Mouse (Mus musculus) stomach, embryonic 16.5 days (tissue): Measurements from ENCODE around the gene Gstm1. TPM values are rescaled to one million over a fixed set of nuclear protein-coding genes. Genes with fewer than 3 reads are reported as not detected.
A peak's percentile ranks its signal among the peaks of the same experiment; 100 is the strongest.
"Not testable (repeated sequence)": the region's sequence is repeated elsewhere in the genome, so short reads cannot be mapped to it uniquely, and the experiment has no call there.

Experiments
- ATAC-seq: fragments of 200-750 bp; cut with Nextera tagmentation; 2 replicates; pipeline ENCODE4 v1.8.0; 2017; ENCODE audit warnings: moderate number of reproducible peaks, moderate TSS enrichment; ENCODE audit not compliant: insufficient read depth, low FRiP score
- H3K27ac ChIP-seq: fragments of 300-500 bp; sonication (generic); 2 replicates; pipeline ENCODE4 v1.5.1; 2014; ENCODE audit warnings: low read length
- H3K27me3 ChIP-seq: fragments of 300-500 bp; sonication (generic); 2 replicates; pipeline ENCODE4 v1.6.1; 2014; ENCODE audit warnings: low read length, control low read depth, mixed read lengths; ENCODE audit not compliant: control insufficient read depth, insufficient read depth
- H3K36me3 ChIP-seq: fragments of 300-500 bp; sonication (generic); 2 replicates; pipeline ENCODE4 v1.6.1; 2014; ENCODE audit warnings: low read length; ENCODE audit not compliant: control insufficient read depth, insufficient read depth
- H3K4me1 ChIP-seq: fragments of 300-500 bp; sonication (generic); 2 replicates; pipeline ENCODE4 v1.6.1; 2014; ENCODE audit warnings: low read length, control low read depth, mixed read lengths; ENCODE audit not compliant: control insufficient read depth, insufficient read depth
- H3K4me2 ChIP-seq: fragments of 300-500 bp; sonication (generic); 2 replicates; pipeline ENCODE4 v1.6.1; 2014; ENCODE audit warnings: low read depth, low read length, mixed read lengths
- H3K4me3 ChIP-seq: fragments of 300-500 bp; sonication (generic); replicated peaks from 2 replicates; pipeline ENCODE4 v1.5.1; 2014; ENCODE audit warnings: mild to moderate bottlenecking, low read length
- H3K9ac ChIP-seq: fragments of 300-500 bp; sonication (generic); 2 replicates; pipeline ENCODE4 v1.6.1; 2014; ENCODE audit warnings: low read length
- H3K9me3 ChIP-seq: fragments of 300-500 bp; sonication (generic); replicated peaks from 2 replicates; pipeline ENCODE4 v1.6.1; 2016; ENCODE audit warnings: low read length, control low read depth; ENCODE audit not compliant: control insufficient read depth
- WGBS: fragments of 180-500 bp; shearing (Covaris S2); extraction: QIAGEN DNeasy Blood & Tissue Kit; methylation state at CpG from one replicate; pipeline ENCODE4 v1.1.7; 2014; 5-methylcytosine and 5-hydroxymethylcytosine counted together
- polyA plus RNA-seq: library from polyadenylated mRNA; unstranded; fragments of >200 nt; fragmentation: Nextera tagmentation; extraction: Ambion mirVana; gene quantifications from 2 replicates; pipeline ENCODE4 v1.2.1, GENCODE M21; 2015

Gene Gstm1
- polyA plus RNA-seq, 1 experiment from 2014 or later = 513 TPM

DNA sequence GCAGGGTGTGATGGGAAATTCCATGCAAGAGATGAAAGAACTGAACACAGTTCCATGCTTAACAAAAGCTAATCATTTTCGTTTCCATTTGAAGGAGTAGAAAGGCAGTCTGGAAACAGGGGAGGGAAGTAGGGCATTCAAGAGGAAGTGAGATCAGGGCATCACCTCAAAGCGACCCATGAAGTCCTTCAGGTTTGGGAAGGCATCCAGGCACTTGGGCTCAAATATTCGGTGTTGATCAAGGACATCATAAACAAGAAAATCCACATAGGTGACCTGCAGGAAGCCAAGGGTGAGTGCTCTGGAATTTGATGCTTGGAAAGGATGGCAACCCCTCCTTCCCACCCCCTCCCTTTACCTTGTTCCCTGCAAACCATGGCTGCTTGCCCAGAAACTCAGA lies 34.0 kb downstream of the Gstm1 start:
- no peak for ATAC-seq
- no peak overlapping the region for H3K27ac ChIP-seq
- 63% methylated on average over 3 of the region's 3 CpGs for WGBS
- no peak overlapping the region for H3K9ac ChIP-seq
- H3K4me1 ChIP-seq = peaks cover 14% of the 10 kb centered on the region
- no peak overlapping the region for H3K4me3 ChIP-seq
- no peak overlapping the region for H3K4me2 ChIP-seq
- H3K9me3 ChIP-seq = no peaks in the 10 kb centered on the region
- no peaks in the 10 kb centered on the region for H3K36me3 ChIP-seq
- H3K27me3 ChIP-seq = no peaks in the 10 kb centered on the region

DNA sequence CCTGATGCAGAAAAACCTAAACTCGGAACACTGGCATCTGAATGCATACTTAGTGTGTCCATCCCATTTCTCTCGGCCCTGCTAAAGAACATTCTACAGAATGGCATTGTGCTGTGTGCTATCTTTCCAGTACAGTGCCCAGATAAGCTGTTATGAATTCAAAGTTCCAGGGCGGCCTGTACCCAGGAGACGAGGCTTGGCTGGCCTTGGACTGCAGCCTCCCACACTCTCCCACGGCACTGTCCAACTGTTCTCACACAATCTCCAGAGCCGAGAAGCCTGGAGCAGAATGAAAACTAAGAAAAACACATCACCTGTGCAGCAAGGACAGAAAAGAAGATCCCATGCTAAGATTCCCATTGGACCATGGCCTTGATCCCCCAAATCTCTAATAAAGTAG lies 35.0 kb downstream of the Gstm1 start:
- no peak overlapping the region for H3K9ac ChIP-seq
- no peaks in the 10 kb centered on the region for H3K9me3 ChIP-seq
- no peaks in the 10 kb centered on the region for H3K36me3 ChIP-seq
- H3K4me3 ChIP-seq = no peak overlapping the region
- H3K4me2 ChIP-seq = no peak overlapping the region
- no peaks in the 10 kb centered on the region for H3K27me3 ChIP-seq
- no peak for ATAC-seq
- H3K27ac ChIP-seq = no peak overlapping the region
- 75% methylated on average over 6 of the region's 6 CpGs for WGBS
- peaks cover 14% of the 10 kb centered on the region for H3K4me1 ChIP-seq

GRCm38 (mm10) chr3:107981261-107981660 lies 36.5 kb downstream of the Gstm1 start:
- H3K9me3 ChIP-seq = no peaks in the 10 kb centered on the region
- no peak overlapping the region for H3K4me3 ChIP-seq
- H3K27me3 ChIP-seq = no peaks in the 10 kb centered on the region
- no peak overlapping the region for H3K4me2 ChIP-seq
- no peak overlapping the region for H3K27ac ChIP-seq
- no peak for ATAC-seq
- peaks cover 14% of the 10 kb centered on the region for H3K4me1 ChIP-seq
- no peaks in the 10 kb centered on the region for H3K36me3 ChIP-seq
- no peak overlapping the region for H3K9ac ChIP-seq
- WGBS = 65% methylated on average over 3 of the region's 3 CpGs

DNA sequence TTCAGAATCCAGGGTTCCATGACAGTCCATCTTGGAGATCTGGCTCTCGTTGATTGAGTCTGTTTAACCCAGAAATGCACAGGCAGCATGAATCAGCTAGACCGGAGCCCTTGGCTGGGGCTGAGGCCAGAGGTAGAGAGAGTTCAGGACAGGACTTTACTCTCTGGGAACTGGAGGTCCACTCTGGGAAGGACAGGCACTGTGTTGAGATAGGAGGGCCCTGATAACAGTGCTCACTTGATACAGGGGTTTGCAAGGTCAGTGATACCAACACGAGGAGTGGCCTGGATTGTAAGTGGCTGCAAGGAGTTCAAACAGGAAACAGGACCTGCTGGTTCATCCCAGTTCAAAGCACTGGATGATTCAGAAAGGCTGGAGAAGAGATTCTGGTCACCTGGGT lies 40.1 kb downstream of the Gstm1 start:
- Histone ChIP-seq H3K36me3 (no peaks in the 10 kb centered on the region), H3K9ac (no peak overlapping the region), H3K27ac (no peak overlapping the region), H3K27me3 (no peaks in the 10 kb centered on the region), H3K4me2 (no peak overlapping the region), H3K4me1 (0 out of 2 replicates have a peak, but pooled peaks cover 2% of the 10 kb centered on the region), H3K4me3 (no peak overlapping the region), H3K9me3 (no peaks in the 10 kb centered on the region)
- WGBS = 53% methylated on average over 3 of the region's 3 CpGs
- ATAC-seq = peak; percentile 72

GRCm38 (mm10) chr3:107974237-107974636 lies 43.5 kb downstream of the Gstm1 start:
- no peak for ATAC-seq
- no peak overlapping the region for H3K9ac ChIP-seq
- H3K27ac ChIP-seq = no peak overlapping the region
- H3K27me3 ChIP-seq = no peaks in the 10 kb centered on the region
- no peak overlapping the region for H3K4me2 ChIP-seq
- no peaks in the 10 kb centered on the region for H3K4me1 ChIP-seq
- no peak overlapping the region for H3K4me3 ChIP-seq
- no peaks in the 10 kb centered on the region for H3K36me3 ChIP-seq
- H3K9me3 ChIP-seq = no peaks in the 10 kb centered on the region
- 97% methylated on average over 1 of the region's 1 CpGs for WGBS

GRCm38 (mm10) chr3:107972070-107972469 lies 45.7 kb downstream of the Gstm1 start:
- no peaks in the 10 kb centered on the region for H3K9me3 ChIP-seq
- H3K27me3 ChIP-seq = no peaks in the 10 kb centered on the region
- no peak overlapping the region for H3K4me2 ChIP-seq
- no peak overlapping the region for H3K9ac ChIP-seq
- 53% methylated on average over 3 of the region's 3 CpGs for WGBS
- no peaks in the 10 kb centered on the region for H3K36me3 ChIP-seq
- no peak overlapping the region for H3K27ac ChIP-seq
- H3K4me1 ChIP-seq = no peaks in the 10 kb centered on the region
- ATAC-seq = no peak
- H3K4me3 ChIP-seq = no peak overlapping the region

DNA sequence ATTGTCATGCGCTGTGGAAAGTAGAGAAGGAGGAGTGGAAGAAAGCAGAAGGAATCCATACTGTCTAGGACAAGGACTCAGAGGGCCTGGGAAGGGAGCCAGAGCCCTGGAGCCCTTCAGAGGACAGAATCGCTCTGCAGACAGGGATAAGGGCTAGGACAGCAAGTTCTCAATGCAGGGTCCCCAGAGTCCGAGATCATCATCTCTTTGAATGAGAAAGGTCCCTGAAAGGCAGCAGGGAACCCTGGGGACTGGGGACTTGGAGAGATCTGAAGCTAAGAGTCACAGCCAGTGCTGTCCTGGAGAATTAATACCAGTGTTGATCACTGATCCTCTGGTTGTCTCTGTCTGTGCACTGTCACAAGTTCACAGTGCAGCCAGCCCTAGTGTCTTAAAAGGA lies 46.7 kb downstream of the Gstm1 start:
- WGBS = 46% methylated on average over 3 of the region's 3 CpGs

GRCm38 (mm10) chr3:107968724-107969395 lies 48.9 kb downstream of the Gstm1 start, which contains the start of gene Gstm3:
Gstm3 (minus strand) TSS chr3:107969283.
- Histone ChIP-seq H3K4me3 (no peak within 1 kb of the TSS; the same call in 1 of the 2 replicates), H3K4me1 (no peaks in the 10 kb centered on the region; the same call in 1 of the 2 replicates), H3K36me3 (no peaks in the 10 kb centered on the region), H3K4me2 (peak within 1 kb of the TSS; percentile 9; the same call in 1 of the 2 replicates), H3K27me3 (no peaks in the 10 kb centered on the region), H3K9ac (no peak within 1 kb of the TSS), H3K27ac (no peak within 1 kb of the TSS), H3K9me3 (no peaks in the 10 kb centered on the region)
- ATAC-seq = peak; percentile 72
- 37% methylated on average over 13 of the region's 13 CpGs for WGBS

More for the DNA sequence above, 46.7 kb downstream of the Gstm1 start:
- H3K27ac ChIP-seq, ATAC-seq, H3K4me2 ChIP-seq, H3K27me3 ChIP-seq, H3K4me3 ChIP-seq, H3K9ac ChIP-seq, H3K36me3 ChIP-seq, H3K4me1 ChIP-seq, H3K9me3 ChIP-seq: not testable (repeated sequence)

- no peak for ATAC-seq
- Histone ChIP-seq H3K4me2 (no peak overlapping the region), H3K36me3 (no peaks in the 10 kb centered on the region), H3K4me1 (no peaks in the 10 kb centered on the region; the same call in 1 of the 2 replicates), H3K9ac (no peak overlapping the region), H3K9me3 (no peaks in the 10 kb centered on the region), H3K27ac (no peak overlapping the region), H3K27me3 (no peaks in the 10 kb centered on the region), H3K4me3 (no peak overlapping the region)
- 92% methylated on average over 5 of the region's 5 CpGs for WGBS
Observed at GRCm38 (mm10) chr3:107966631-107967030, 51.1 kb downstream of the Gstm1 start.
